Mouse (Mus musculus) cortical plate, adult 2 months (tissue): Measurements from ENCODE around the gene Tfeb.

Experiments
- CTCF ChIP-seq: fragments of 200-500 bp; IDR thresholded peaks from 2 replicates; pipeline ENCODE4 v1.5.1; 2011; ENCODE audit warnings: mild to moderate bottlenecking, control low read depth, low read length; ENCODE audit not compliant: insufficient read depth; ENCODE audit errors: extremely low read depth
- POLR2A ChIP-seq: fragments of 200-500 bp; IDR thresholded peaks from 2 replicates; pipeline ENCODE4 v1.6.1; 2011; ENCODE audit warnings: mild to moderate bottlenecking, low read length, control low read depth; ENCODE audit not compliant: insufficient read depth; ENCODE audit errors: extremely low read depth

GRCm38 (mm10) chr17:47796968-47797367 lies 60.1 kb downstream of the Tfeb start:
- TF ChIP-seq CTCF (no peak), POLR2A (no peak)
